Mouse (Mus musculus) CD4-positive, CD25-positive, alpha-beta regulatory T cell, adult 2 months (primary cell): ENCODE data around the gene Zcchc7.
"Not testable (repeated sequence)": the region's sequence is repeated elsewhere in the genome, so short reads cannot be mapped to it uniquely, and the experiment has no call there.

ENCODE experiments used
- DNase-seq: peaks from one replicate; pipeline ENCODE4 v3.0.0-alpha.2; 2012; ENCODE audit warnings: low read depth, low spot score

Gene Zcchc7

DNA sequence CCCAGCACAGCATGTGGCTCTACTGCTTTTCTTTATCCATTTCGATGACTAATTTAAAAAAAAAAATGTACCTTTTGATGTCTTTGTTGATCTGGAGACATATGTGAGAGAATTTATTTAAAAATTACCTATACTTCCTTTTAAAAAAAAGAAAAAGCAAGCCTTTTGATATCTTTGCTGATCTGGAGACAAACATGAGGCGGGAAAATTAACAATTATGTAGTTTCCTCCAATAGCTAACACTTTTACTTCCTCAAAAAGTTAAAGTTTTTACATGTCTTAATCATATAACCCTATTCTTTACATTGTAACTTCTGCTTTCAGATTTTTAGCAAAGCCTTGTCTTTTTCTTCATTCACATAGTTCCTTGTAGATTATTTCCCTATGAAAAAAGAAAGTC, 155.2 kb downstream of the Zcchc7 start:
- DNase-seq: no peak

DNA sequence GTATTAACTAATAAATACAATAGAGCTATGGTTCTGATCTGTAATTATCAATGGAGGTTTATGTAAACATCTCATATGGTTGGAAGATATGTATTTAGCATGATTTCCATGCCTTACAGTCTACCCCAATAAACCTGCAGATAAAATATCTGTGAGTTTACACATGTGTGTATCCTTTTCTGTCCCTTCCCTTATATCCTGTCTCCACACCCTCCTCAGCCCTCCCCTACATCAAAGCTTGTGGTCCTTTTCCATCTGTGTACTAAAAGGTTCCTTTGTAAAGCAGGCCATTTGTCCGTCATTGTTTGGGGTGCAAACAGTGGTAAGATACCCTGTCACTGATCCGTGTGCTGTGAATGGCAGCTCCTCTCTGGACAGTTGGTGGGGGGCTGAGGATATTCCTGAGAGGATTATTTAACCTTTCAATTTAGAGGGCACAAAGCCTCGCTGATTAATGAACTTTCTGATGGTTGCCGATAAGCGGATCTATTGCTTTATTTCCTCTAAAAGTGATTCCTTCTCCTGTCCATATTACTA, 161.7 kb downstream of the Zcchc7 start:
- no peak for DNase-seq

GRCm38 (mm10) chr4:44917907-44918306, 162.2 kb downstream of the Zcchc7 start:
- no peak for DNase-seq

GRCm38 (mm10) chr4:44920831-44921230, 165.2 kb downstream of the Zcchc7 start:
- no peak for DNase-seq

GRCm38 (mm10) chr4:44922466-44923128, 166.9 kb downstream of the Zcchc7 start:
- no peak for DNase-seq

GRCm38 (mm10) chr4:44923129-44923481, 167.4 kb downstream of the Zcchc7 start:
- no peak for DNase-seq

DNA sequence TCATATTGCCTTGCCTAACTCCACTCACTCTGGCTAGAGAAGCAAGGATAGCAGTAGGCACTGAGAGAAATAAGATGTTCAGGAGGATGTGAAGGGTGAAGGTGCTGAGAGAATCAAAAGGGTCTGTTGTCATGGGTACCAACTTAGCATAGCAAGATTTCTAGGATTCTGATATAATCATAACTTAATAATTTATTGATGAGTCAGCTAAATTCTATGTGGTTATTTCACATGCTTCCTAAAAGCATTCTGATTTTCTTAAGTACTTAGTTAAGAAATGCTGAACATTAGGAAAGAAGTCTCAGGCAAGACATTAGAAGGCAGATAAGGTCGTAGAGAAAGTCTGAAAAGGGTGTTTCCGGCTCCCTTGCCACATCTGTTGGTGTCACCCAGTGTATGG, 172.3 kb downstream of the Zcchc7 start:
- DNase-seq: no peak

GRCm38 (mm10) chr4:44928790-44929189, 173.1 kb downstream of the Zcchc7 start:
- DNase-seq: no peak

DNA sequence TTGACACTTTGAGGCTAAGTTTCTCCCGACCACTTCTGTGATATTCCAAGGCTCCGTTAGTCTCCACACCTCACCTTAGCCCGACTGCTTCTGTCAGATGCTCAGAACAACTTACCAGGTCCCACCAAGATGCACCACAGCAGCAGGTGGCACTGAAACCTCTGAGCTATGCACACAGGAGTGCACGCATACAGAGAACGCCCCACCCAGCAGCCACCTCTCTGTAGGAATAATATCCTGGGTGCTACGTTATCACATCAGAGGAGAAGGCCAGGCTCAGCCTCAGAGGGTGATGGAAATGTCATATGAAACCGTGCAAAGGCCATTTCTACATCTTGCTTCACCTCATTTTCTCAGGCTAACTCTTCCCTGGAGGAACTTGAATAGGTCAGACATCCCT, 174.7 kb downstream of the Zcchc7 start:
- no peak for DNase-seq

- DNase-seq: no peak
These were observed 176.1 kb downstream of the Zcchc7 start for GRCm38 (mm10) chr4:44931732-44932131.

DNA sequence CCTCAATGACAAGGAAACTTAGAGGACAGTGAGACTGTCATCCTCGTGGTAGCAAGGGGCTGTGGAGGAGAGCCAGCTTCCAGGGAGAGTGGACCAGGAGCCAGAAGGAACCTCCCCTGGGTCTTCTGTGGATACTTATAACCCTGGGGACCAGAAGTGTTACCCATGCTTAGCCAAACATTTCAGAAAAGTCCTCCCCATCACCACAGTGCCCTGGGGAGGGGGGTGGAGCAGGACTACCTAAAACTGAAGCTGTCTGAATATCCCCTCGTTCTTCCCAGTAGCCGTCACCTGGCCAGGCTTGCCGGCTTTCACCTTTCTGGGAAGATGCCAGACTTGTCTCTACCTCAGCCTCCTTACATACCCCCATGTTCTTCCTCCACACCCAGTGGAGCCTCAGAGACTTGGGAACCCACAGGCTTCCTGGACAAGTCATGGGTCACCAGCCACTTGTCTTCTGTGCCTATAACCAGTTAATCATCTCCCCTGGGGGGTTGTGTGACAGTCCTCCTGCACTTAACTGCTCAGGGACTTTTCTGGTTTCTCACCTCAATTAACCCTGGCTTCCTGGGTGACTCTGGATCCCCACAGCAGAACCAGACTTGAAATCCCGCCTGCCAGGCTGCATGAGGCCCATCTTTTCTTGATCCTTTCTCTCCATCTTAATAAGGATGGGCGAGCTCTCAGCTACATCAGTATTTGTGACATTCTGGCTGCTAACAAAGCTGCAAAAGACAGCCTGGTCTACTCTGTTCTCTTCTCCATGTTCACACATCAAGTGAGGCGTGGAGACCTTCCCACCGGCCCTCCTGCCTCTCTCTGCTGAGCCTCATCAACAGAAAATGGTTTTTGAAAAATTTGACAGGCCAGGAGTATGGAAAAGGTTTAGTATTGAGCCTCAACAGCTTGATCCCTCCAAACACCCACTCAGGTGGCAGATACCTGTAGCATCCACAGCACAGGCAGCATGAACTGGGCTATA, 183.0 kb downstream of the Zcchc7 start:
- no peak for DNase-seq

DNA sequence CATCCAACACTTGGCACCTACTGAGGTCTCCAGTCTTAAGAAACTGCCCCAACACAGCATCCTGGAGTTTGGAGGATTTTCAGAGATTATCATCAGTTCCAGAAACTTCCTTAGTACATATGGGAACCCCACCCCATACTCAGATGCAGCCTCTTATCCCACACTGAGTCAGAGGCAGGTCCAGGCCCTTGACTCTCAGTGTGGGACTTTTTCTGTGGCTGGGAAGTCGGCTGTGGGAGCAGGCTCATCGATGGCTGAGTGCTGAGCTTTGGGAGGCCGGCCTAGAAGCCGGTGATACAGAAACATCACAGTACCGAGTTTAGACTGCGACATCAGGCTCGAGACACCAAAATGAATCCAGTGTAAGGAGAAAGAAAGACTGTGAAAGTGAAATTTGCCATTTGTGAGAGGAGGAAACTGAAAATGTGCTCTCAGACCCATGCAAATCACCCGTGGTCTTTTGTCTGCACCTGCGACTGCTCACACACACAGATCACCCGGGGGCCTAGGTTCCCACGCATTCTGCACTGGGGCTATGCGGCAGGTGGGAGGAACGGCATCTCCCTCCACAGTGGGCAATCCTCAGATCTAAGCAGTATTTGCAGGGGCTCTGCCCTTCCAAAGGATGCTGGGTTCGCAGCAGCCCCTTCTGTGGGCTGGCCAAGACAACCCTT, 184.0 kb downstream of the Zcchc7 start:
- no peak for DNase-seq

DNA sequence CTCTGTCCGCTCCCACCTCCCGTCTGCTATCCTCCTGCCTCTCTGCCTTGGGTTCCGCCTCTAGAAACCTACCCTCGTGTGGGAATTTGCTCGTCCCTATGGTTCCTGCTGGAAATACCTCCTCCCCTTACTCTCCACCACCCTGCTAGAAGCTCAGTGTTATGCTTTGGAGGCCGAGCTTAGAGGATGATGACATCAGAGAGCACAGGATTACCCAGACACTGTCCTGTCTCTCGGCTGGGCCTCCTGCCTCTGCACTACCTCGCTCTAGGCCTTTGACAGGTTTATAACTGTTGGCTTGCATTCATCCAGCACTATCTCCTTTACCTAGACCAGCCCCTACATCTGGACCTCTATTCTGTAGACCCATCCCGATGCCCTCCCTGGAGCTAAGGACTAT, 184.6 kb downstream of the Zcchc7 start:
- no peak for DNase-seq

DNA sequence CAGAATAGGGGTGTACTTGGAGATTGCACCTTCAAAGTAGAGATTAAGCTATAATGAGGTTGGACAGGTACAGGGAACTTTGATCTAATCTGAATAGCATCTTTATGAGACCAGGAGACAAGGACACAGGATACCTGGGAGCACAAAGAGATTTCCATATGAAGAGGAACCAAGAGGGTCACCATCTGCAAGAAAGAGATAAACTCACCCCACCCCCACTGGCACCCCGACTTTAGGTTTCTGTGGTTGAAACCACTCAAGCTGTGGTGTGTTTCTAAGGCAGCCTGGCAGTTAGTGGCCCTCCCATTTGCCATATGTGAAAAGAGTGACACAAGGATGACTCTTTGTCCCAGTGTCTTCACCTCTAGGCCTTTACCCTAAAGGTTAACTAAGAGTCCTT, 186.6 kb downstream of the Zcchc7 start:
- no peak for DNase-seq

DNA sequence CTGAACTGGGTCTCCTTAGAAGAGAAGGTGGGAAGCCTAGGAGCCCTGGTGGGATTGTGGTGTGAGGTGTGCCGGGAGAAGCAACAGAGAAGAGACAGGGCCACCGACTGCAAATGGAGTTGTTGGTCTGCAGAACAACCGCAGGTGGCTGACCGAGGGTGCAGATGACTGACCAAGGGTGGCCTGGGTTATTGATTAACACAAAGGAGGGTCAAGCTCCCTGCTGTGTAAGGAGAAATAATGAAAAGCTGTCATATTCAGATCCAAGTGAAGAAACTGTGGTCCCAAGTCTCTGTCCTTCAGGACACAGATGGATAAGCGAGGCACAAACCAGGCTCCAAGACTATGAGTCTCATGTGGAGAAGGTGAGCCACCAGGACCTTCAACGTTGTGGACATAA, 187.8 kb downstream of the Zcchc7 start:
- DNase-seq: no peak

- DNase-seq: no peak
These were observed 188.9 kb downstream of the Zcchc7 start for GRCm38 (mm10) chr4:44944426-44945075.

GRCm38 (mm10) chr4:44946126-44946525, 190.4 kb downstream of the Zcchc7 start:
- DNase-seq: not testable (repeated sequence)

- DNase-seq: no peak
These were observed 191.8 kb downstream of the Zcchc7 start for GRCm38 (mm10) chr4:44947464-44947863.

DNA sequence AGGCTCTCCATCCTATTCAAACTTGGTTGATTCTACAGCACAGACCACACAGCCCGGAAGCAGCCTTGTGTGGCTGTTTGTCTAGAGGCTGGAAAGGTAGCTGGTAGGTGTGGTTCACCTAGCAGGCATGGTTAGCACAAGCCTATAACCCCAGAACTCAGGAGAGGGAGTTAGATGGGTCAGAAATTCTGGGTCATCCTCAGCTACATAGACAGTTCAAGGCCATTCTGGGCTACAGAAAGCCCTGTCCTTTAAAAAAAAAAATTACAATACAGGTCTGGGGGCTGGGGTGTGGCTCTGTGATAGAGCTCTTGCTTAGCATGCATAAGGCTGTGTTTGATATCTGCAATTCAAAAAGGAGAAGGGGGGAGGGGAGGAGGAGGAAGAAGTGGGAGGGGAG, 192.6 kb downstream of the Zcchc7 start:
- DNase-seq: no peak

DNA sequence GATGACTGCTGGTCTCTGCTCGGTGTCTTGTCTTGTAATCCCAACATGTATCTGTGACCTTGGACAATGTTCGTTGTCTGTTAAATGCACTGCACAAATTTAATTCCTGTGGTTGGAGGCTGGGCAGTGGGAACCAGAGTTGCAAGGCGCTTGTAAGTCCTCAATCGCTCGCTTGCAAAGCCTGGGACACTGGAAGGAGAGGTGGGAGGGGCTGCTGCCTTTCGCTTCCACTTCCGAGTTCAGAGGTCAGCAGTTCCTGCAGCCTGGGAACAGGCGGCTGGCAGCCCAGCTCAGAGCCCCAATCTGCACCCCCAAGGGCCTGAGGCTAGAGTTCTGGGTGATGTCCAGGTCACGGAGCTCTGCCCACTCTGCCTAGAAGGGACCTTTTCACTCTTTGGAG, 197.4 kb downstream of the Zcchc7 start:
- no peak for DNase-seq

GRCm38 (mm10) chr4:44958776-44959175, 203.1 kb downstream of the Zcchc7 start:
- no peak for DNase-seq

GRCm38 (mm10) chr4:44959220-44959619, 203.5 kb downstream of the Zcchc7 start:
- no peak for DNase-seq
